Mouse (Mus musculus): Measurements from ENCODE around the gene Nup107. TPM values are rescaled to one million over a fixed set of nuclear protein-coding genes. Genes with fewer than 3 reads are reported as not detected.

The Nup107 gene
- polyA plus RNA-seq, 1 experiment from 2014 or later, result 35.6 TPM

GRCm38 (mm10) chr10:117752851-117753647, 39.5 kb downstream of the Nup107 start:
- Histone ChIP-seq H3K4me3 (no peak overlapping the region), H3K4me2 (no peak overlapping the region)
- no peak for ATAC-seq (replicated peaks; ENCODE audit: insufficient number of reproducible peaks, insufficient read depth, low FRiP score, low read depth)

GRCm38 (mm10) chr10:117752304-117752821, 40.1 kb downstream of the Nup107 start:
- H3K9me3 ChIP-seq (replicated peaks), result no peaks in the 10 kb centered on the region
- no peaks in the 10 kb centered on the region for H3K4me1 ChIP-seq (replicated peaks)
- ATAC-seq (replicated peaks; ENCODE audit: insufficient number of reproducible peaks, insufficient read depth, low FRiP score, low read depth), result no peak
- no peak overlapping the region for H3K9ac ChIP-seq
- H3K4me3 ChIP-seq, result no peak overlapping the region
- no peak overlapping the region for H3K27ac ChIP-seq
- no peak overlapping the region for H3K4me2 ChIP-seq
- 97% methylated on average over 7 of the region's 7 CpGs for WGBS
- no peaks in the 10 kb centered on the region for H3K27me3 ChIP-seq
- H3K36me3 ChIP-seq, result peaks cover 59% of the 10 kb centered on the region

More at GRCm38 (mm10) chr10:117752851-117753647, 39.5 kb downstream of the Nup107 start:
- Histone ChIP-seq H3K27ac (no peak overlapping the region), H3K27me3 (no peaks in the 10 kb centered on the region), H3K9ac (no peak overlapping the region), H3K9me3 (replicated peaks) (no peaks in the 10 kb centered on the region), H3K36me3 (peaks cover 66% of the 10 kb centered on the region), H3K4me1 (replicated peaks) (no peaks in the 10 kb centered on the region)
- 92% methylated on average over 5 of the region's 5 CpGs for WGBS

GRCm38 (mm10) chr10:117751744-117752143, 40.8 kb downstream of the Nup107 start:
- H3K27ac ChIP-seq, result no peak overlapping the region
- H3K4me2 ChIP-seq, result no peak overlapping the region
- no peak overlapping the region for H3K9ac ChIP-seq
- no peaks in the 10 kb centered on the region for H3K27me3 ChIP-seq
- peaks cover 53% of the 10 kb centered on the region for H3K36me3 ChIP-seq
- H3K4me1 ChIP-seq (replicated peaks), result no peaks in the 10 kb centered on the region
- no peaks in the 10 kb centered on the region for H3K9me3 ChIP-seq (replicated peaks)
- WGBS, result 95% methylated on average over 6 of the region's 6 CpGs
- H3K4me3 ChIP-seq, result no peak overlapping the region
- ATAC-seq (replicated peaks; ENCODE audit: insufficient number of reproducible peaks, insufficient read depth, low FRiP score, low read depth), result no peak

- no peak for ATAC-seq (replicated peaks; ENCODE audit: insufficient number of reproducible peaks, insufficient read depth, low FRiP score, low read depth)
- Histone ChIP-seq H3K27me3 (no peaks in the 10 kb centered on the region), H3K9ac (no peak overlapping the region), H3K9me3 (replicated peaks) (no peaks in the 10 kb centered on the region), H3K36me3 (peaks cover 48% of the 10 kb centered on the region), H3K4me1 (replicated peaks) (no peaks in the 10 kb centered on the region), H3K4me3 (no peak overlapping the region), H3K4me2 (no peak overlapping the region), H3K27ac (no peak overlapping the region)
- 98% methylated on average over 14 of the region's 14 CpGs for WGBS
These were observed 41.3 kb downstream of the Nup107 start for GRCm38 (mm10) chr10:117751282-117751610.

GRCm38 (mm10) chr10:117750529-117751281, 41.8 kb downstream of the Nup107 start:
- Histone ChIP-seq H3K27me3 (no peaks in the 10 kb centered on the region), H3K4me3 (no peak overlapping the region), H3K36me3 (peaks cover 43% of the 10 kb centered on the region), H3K9ac (no peak overlapping the region), H3K4me2 (no peak overlapping the region), H3K27ac (no peak overlapping the region), H3K9me3 (replicated peaks) (no peaks in the 10 kb centered on the region), H3K4me1 (replicated peaks) (no peaks in the 10 kb centered on the region)
- no peak for ATAC-seq (replicated peaks; ENCODE audit: insufficient number of reproducible peaks, insufficient read depth, low FRiP score, low read depth)
- WGBS, result 96% methylated on average over 5 of the region's 5 CpGs

GRCm38 (mm10) chr10:117749787-117750343, 42.6 kb downstream of the Nup107 start:
- Histone ChIP-seq H3K4me3 (no peak overlapping the region), H3K27ac (no peak overlapping the region), H3K9me3 (replicated peaks) (no peaks in the 10 kb centered on the region), H3K4me2 (no peak overlapping the region), H3K27me3 (no peaks in the 10 kb centered on the region), H3K9ac (no peak overlapping the region), H3K36me3 (peaks cover 37% of the 10 kb centered on the region), H3K4me1 (replicated peaks) (peaks cover 7% of the 10 kb centered on the region)
- WGBS, result 97% methylated on average over 14 of the region's 14 CpGs
- ATAC-seq (replicated peaks; ENCODE audit: insufficient number of reproducible peaks, insufficient read depth, low FRiP score, low read depth), result no peak

- Histone ChIP-seq H3K9me3 (replicated peaks) (no peaks in the 10 kb centered on the region), H3K27me3 (no peaks in the 10 kb centered on the region), H3K36me3 (peaks cover 36% of the 10 kb centered on the region), H3K4me2 (no peak overlapping the region), H3K4me3 (no peak overlapping the region), H3K9ac (no peak overlapping the region), H3K4me1 (replicated peaks) (peaks cover 7% of the 10 kb centered on the region), H3K27ac (no peak overlapping the region)
- ATAC-seq (replicated peaks; ENCODE audit: insufficient number of reproducible peaks, insufficient read depth, low FRiP score, low read depth), result no peak
- WGBS, result 96% methylated on average over 10 of the region's 10 CpGs
These were observed 43.3 kb downstream of the Nup107 start for GRCm38 (mm10) chr10:117749050-117749686.

GRCm38 (mm10) chr10:117748276-117749049, 44.0 kb downstream of the Nup107 start:
- Histone ChIP-seq H3K27me3 (no peaks in the 10 kb centered on the region), H3K9me3 (replicated peaks) (no peaks in the 10 kb centered on the region), H3K4me1 (replicated peaks) (peaks cover 7% of the 10 kb centered on the region), H3K27ac (no peak overlapping the region), H3K4me3 (no peak overlapping the region), H3K9ac (no peak overlapping the region), H3K36me3 (peaks cover 36% of the 10 kb centered on the region), H3K4me2 (no peak overlapping the region)
- no peak for ATAC-seq (replicated peaks; ENCODE audit: insufficient number of reproducible peaks, insufficient read depth, low FRiP score, low read depth)
- WGBS, result 83% methylated on average over 10 of the region's 10 CpGs

GRCm38 (mm10) chr10:117747711-117748110, 44.8 kb downstream of the Nup107 start:
- Histone ChIP-seq H3K27me3 (no peaks in the 10 kb centered on the region), H3K4me1 (replicated peaks) (peaks cover 7% of the 10 kb centered on the region), H3K4me3 (no peak overlapping the region), H3K36me3 (peaks cover 36% of the 10 kb centered on the region), H3K4me2 (no peak overlapping the region), H3K27ac (no peak overlapping the region), H3K9me3 (replicated peaks) (no peaks in the 10 kb centered on the region), H3K9ac (no peak overlapping the region)
- no peak for ATAC-seq (replicated peaks; ENCODE audit: insufficient number of reproducible peaks, insufficient read depth, low FRiP score, low read depth)
- WGBS, result 85% methylated on average over 7 of the region's 7 CpGs

GRCm38 (mm10) chr10:117746297-117746883, 46.1 kb downstream of the Nup107 start, which contains the start of gene Slc35e3:
Gene Slc35e3 (minus strand): TSS chr10:117746365.
- peak; percentile 98 for ATAC-seq (replicated peaks; ENCODE audit: insufficient number of reproducible peaks, insufficient read depth, low FRiP score, low read depth)
- peak within 1 kb of the TSS; percentile 88 for H3K4me2 ChIP-seq
- WGBS, result 15% methylated on average over 41 of the region's 46 CpGs

More at GRCm38 (mm10) chr10:117746297-117746883, 46.1 kb downstream of the Nup107 start, which contains the start of gene Slc35e3:
- H3K36me3 ChIP-seq, result peaks cover 25% of the 10 kb centered on the region
- peak within 1 kb of the TSS; percentile 64 for H3K9ac ChIP-seq
- H3K4me3 ChIP-seq, result peak within 1 kb of the TSS; percentile 55
- peaks cover 7% of the 10 kb centered on the region for H3K4me1 ChIP-seq (replicated peaks)
- peak within 1 kb of the TSS; percentile 64 for H3K27ac ChIP-seq
- no peaks in the 10 kb centered on the region for H3K27me3 ChIP-seq
- no peaks in the 10 kb centered on the region for H3K9me3 ChIP-seq (replicated peaks)

Measured in heart, embryonic 15.5 days (tissue).